Mouse (Mus musculus): ENCODE data around the gene Myo16. TPM values are rescaled to one million over a fixed set of nuclear protein-coding genes. Genes with fewer than 3 reads are reported as not detected.

The Myo16 gene
- polyA plus RNA-seq, 1 experiment from 2014 or later: 0.25 TPM

GRCm38 (mm10) chr8:10631006-10631405, 477.3 kb downstream of the Myo16 start:
- Histone ChIP-seq H3K4me3 (ENCODE audit: low read length) (no peak overlapping the region), H3K4me1 (replicated peaks; ENCODE audit: control insufficient read depth, insufficient read depth, low read length) (no peaks in the 10 kb centered on the region; the same call in 1 of the 2 replicates), H3K36me3 (ENCODE audit: control insufficient read depth, insufficient read depth, low read length) (no peaks in the 10 kb centered on the region), H3K9me3 (ENCODE audit: control insufficient read depth, low read length) (no peaks in the 10 kb centered on the region), H3K4me2 (ENCODE audit: low read depth, low read length) (no peak overlapping the region), H3K9ac (ENCODE audit: low read length) (no peak overlapping the region), H3K27ac (ENCODE audit: low read length) (no peak overlapping the region), H3K27me3 (ENCODE audit: control insufficient read depth, insufficient read depth, low read depth, low read length) (no peaks in the 10 kb centered on the region)
- 71% methylated on average over 2 of the region's 2 CpGs for WGBS
- no peak for ATAC-seq (ENCODE audit: low read depth)

GRCm38 (mm10) chr8:10632603-10633002, 478.9 kb downstream of the Myo16 start:
- H3K9ac ChIP-seq (ENCODE audit: low read length): no peak overlapping the region
- no peak overlapping the region for H3K4me2 ChIP-seq (ENCODE audit: low read depth, low read length)
- no peaks in the 10 kb centered on the region; the same call in 1 of the 2 replicates for H3K4me1 ChIP-seq (replicated peaks; ENCODE audit: control insufficient read depth, insufficient read depth, low read length)
- WGBS: 86% methylated on average over 6 of the region's 6 CpGs
- no peaks in the 10 kb centered on the region for H3K36me3 ChIP-seq (ENCODE audit: control insufficient read depth, insufficient read depth, low read length)
- ATAC-seq (ENCODE audit: low read depth): no peak
- no peaks in the 10 kb centered on the region for H3K27me3 ChIP-seq (ENCODE audit: control insufficient read depth, insufficient read depth, low read depth, low read length)
- no peak overlapping the region for H3K27ac ChIP-seq (ENCODE audit: low read length)
- H3K4me3 ChIP-seq (ENCODE audit: low read length): no peak overlapping the region
- no peaks in the 10 kb centered on the region for H3K9me3 ChIP-seq (ENCODE audit: control insufficient read depth, low read length)

GRCm38 (mm10) chr8:10633360-10634140, 479.8 kb downstream of the Myo16 start:
- H3K4me3 ChIP-seq (ENCODE audit: low read length): no peak overlapping the region
- H3K27me3 ChIP-seq (ENCODE audit: control insufficient read depth, insufficient read depth, low read depth, low read length): no peaks in the 10 kb centered on the region
- no peaks in the 10 kb centered on the region for H3K36me3 ChIP-seq (ENCODE audit: control insufficient read depth, insufficient read depth, low read length)
- H3K9ac ChIP-seq (ENCODE audit: low read length): no peak overlapping the region
- no peaks in the 10 kb centered on the region; the same call in 1 of the 2 replicates for H3K4me1 ChIP-seq (replicated peaks; ENCODE audit: control insufficient read depth, insufficient read depth, low read length)
- no peak overlapping the region for H3K4me2 ChIP-seq (ENCODE audit: low read depth, low read length)
- WGBS: 54% methylated on average over 11 of the region's 12 CpGs
- no peaks in the 10 kb centered on the region for H3K9me3 ChIP-seq (ENCODE audit: control insufficient read depth, low read length)
- H3K27ac ChIP-seq (ENCODE audit: low read length): no peak overlapping the region
- ATAC-seq (ENCODE audit: low read depth): no peak

- no peak overlapping the region for H3K9ac ChIP-seq (ENCODE audit: low read length)
- H3K4me1 ChIP-seq (replicated peaks; ENCODE audit: control insufficient read depth, insufficient read depth, low read length): no peaks in the 10 kb centered on the region; the same call in 1 of the 2 replicates
- no peaks in the 10 kb centered on the region for H3K27me3 ChIP-seq (ENCODE audit: control insufficient read depth, insufficient read depth, low read depth, low read length)
- no peak overlapping the region for H3K4me3 ChIP-seq (ENCODE audit: low read length)
- 63% methylated on average over 13 of the region's 13 CpGs for WGBS
- H3K36me3 ChIP-seq (ENCODE audit: control insufficient read depth, insufficient read depth, low read length): no peaks in the 10 kb centered on the region
- no peak overlapping the region for H3K4me2 ChIP-seq (ENCODE audit: low read depth, low read length)
- H3K27ac ChIP-seq (ENCODE audit: low read length): no peak overlapping the region
- ATAC-seq (ENCODE audit: low read depth): no peak
- H3K9me3 ChIP-seq (ENCODE audit: control insufficient read depth, low read length): no peaks in the 10 kb centered on the region
Measured at GRCm38 (mm10) chr8:10634421-10634820, 480.7 kb downstream of the Myo16 start.

- H3K4me2 ChIP-seq (ENCODE audit: low read depth, low read length): no peak overlapping the region
- ATAC-seq (ENCODE audit: low read depth): no peak
- no peak overlapping the region for H3K27ac ChIP-seq (ENCODE audit: low read length)
- H3K9me3 ChIP-seq (ENCODE audit: control insufficient read depth, low read length): no peaks in the 10 kb centered on the region
- 85% methylated on average over 8 of the region's 8 CpGs for WGBS
- H3K4me1 ChIP-seq (replicated peaks; ENCODE audit: control insufficient read depth, insufficient read depth, low read length): no peaks in the 10 kb centered on the region; the same call in 1 of the 2 replicates
- no peaks in the 10 kb centered on the region for H3K36me3 ChIP-seq (ENCODE audit: control insufficient read depth, insufficient read depth, low read length)
- no peak overlapping the region for H3K9ac ChIP-seq (ENCODE audit: low read length)
- H3K27me3 ChIP-seq (ENCODE audit: control insufficient read depth, insufficient read depth, low read depth, low read length): no peaks in the 10 kb centered on the region
- no peak overlapping the region for H3K4me3 ChIP-seq (ENCODE audit: low read length)
Measured at GRCm38 (mm10) chr8:10638871-10639270, 485.2 kb downstream of the Myo16 start.

- Histone ChIP-seq H3K36me3 (ENCODE audit: control insufficient read depth, insufficient read depth, low read length) (no peaks in the 10 kb centered on the region), H3K4me2 (ENCODE audit: low read depth, low read length) (no peak overlapping the region), H3K9me3 (ENCODE audit: control insufficient read depth, low read length) (no peaks in the 10 kb centered on the region), H3K9ac (ENCODE audit: low read length) (no peak overlapping the region), H3K27ac (ENCODE audit: low read length) (no peak overlapping the region), H3K4me1 (replicated peaks; ENCODE audit: control insufficient read depth, insufficient read depth, low read length) (no peaks in the 10 kb centered on the region), H3K4me3 (ENCODE audit: low read length) (no peak overlapping the region), H3K27me3 (ENCODE audit: control insufficient read depth, insufficient read depth, low read depth, low read length) (no peaks in the 10 kb centered on the region)
- no peak for ATAC-seq (ENCODE audit: low read depth)
- WGBS: 52% methylated on average over 9 of the region's 9 CpGs
Measured at GRCm38 (mm10) chr8:10640176-10640810, 486.6 kb downstream of the Myo16 start.

- Histone ChIP-seq H3K4me2 (ENCODE audit: low read depth, low read length) (no peak overlapping the region), H3K9me3 (ENCODE audit: control insufficient read depth, low read length) (no peaks in the 10 kb centered on the region), H3K27me3 (ENCODE audit: control insufficient read depth, insufficient read depth, low read depth, low read length) (no peaks in the 10 kb centered on the region), H3K4me1 (replicated peaks; ENCODE audit: control insufficient read depth, insufficient read depth, low read length) (no peaks in the 10 kb centered on the region), H3K9ac (ENCODE audit: low read length) (no peak overlapping the region), H3K4me3 (ENCODE audit: low read length) (no peak overlapping the region), H3K36me3 (ENCODE audit: control insufficient read depth, insufficient read depth, low read length) (no peaks in the 10 kb centered on the region), H3K27ac (ENCODE audit: low read length) (no peak overlapping the region)
- WGBS: 51% methylated on average over 7 of the region's 7 CpGs
- ATAC-seq (ENCODE audit: low read depth): no peak
Measured at GRCm38 (mm10) chr8:10640859-10641258, 487.1 kb downstream of the Myo16 start.

DNA sequence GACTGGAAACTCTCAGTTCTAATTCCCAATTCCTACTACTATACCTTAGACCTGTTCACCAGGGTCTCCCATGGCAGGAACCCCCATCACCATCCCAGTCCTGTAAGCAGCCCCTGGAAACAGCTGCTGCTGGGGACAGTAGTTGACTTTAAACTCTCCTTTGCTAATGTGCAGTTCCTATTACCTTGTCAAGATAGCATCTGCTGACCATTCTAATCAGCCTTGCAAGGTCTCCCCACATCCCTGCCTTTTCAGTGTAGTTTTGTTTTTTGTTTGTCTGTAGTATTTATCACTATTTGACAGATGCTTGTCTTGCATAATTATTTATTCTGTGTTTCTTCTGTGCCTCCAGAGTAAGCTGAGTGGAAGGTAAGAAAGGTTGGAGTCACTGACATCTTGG, 487.6 kb downstream of the Myo16 start:
- Histone ChIP-seq H3K27me3 (ENCODE audit: control insufficient read depth, insufficient read depth, low read depth, low read length) (no peaks in the 10 kb centered on the region), H3K4me1 (replicated peaks; ENCODE audit: control insufficient read depth, insufficient read depth, low read length) (no peaks in the 10 kb centered on the region), H3K9ac (ENCODE audit: low read length) (no peak overlapping the region), H3K27ac (ENCODE audit: low read length) (no peak overlapping the region), H3K4me3 (ENCODE audit: low read length) (no peak overlapping the region), H3K4me2 (ENCODE audit: low read depth, low read length) (no peak overlapping the region), H3K9me3 (ENCODE audit: control insufficient read depth, low read length) (no peaks in the 10 kb centered on the region), H3K36me3 (ENCODE audit: control insufficient read depth, insufficient read depth, low read length) (no peaks in the 10 kb centered on the region)
- ATAC-seq (ENCODE audit: low read depth): no peak

DNA sequence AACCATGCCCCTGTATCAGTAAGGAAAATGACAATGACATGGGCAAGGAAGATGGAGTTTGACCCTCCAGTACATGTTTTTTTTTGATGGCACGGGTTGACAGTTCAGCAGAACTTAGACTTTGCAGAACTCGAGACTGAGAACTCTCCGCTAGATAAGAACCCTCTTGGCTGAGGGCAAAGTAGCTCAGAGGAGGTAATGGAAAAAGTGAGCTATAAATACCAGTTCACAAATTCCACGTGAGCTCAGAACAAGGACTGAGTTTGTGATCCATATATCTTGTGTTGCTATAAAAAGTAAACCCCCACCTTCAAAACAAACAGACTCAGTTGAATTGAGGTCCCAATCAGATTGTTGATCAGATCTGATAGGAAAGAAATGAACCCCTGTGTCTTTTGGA, 489.5 kb downstream of the Myo16 start:
- H3K4me3 ChIP-seq (ENCODE audit: low read length): no peak overlapping the region
- no peaks in the 10 kb centered on the region for H3K27me3 ChIP-seq (ENCODE audit: control insufficient read depth, insufficient read depth, low read depth, low read length)
- no peak for ATAC-seq (ENCODE audit: low read depth)
- no peaks in the 10 kb centered on the region for H3K9me3 ChIP-seq (ENCODE audit: control insufficient read depth, low read length)
- 60% methylated on average over 4 of the region's 4 CpGs for WGBS
- no peak overlapping the region for H3K27ac ChIP-seq (ENCODE audit: low read length)
- no peak overlapping the region for H3K9ac ChIP-seq (ENCODE audit: low read length)
- H3K36me3 ChIP-seq (ENCODE audit: control insufficient read depth, insufficient read depth, low read length): no peaks in the 10 kb centered on the region
- no peaks in the 10 kb centered on the region for H3K4me1 ChIP-seq (replicated peaks; ENCODE audit: control insufficient read depth, insufficient read depth, low read length)
- H3K4me2 ChIP-seq (ENCODE audit: low read depth, low read length): no peak overlapping the region

Data from lung, embryonic 16.5 days (tissue).